Mouse (Mus musculus): ENCODE data around the gene Vrk1. TPM values are rescaled to one million over a fixed set of nuclear protein-coding genes. Genes with fewer than 3 reads are reported as not detected.

Vrk1 gene
- polyA plus RNA-seq, 1 experiment from 2014 or later: 115 TPM

DNA sequence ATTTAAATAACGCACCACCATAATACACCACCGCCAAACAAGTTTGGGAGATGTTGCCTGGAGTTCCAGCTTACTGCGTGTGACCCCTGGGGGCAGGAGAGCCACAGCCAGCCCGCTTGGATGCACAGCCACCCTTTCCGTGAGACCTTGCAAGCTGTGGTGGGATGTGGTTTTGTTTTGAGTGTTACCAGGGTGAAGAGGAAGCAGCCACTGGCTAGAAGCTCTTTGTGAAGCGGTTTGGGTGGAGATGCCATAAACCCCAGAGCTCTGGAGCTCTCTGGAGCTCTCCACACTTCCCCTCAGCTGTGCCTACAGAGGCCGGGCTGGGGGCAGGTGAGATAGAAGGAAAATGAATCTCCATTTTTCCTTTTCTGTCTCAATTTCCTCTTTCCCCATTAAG, 38.8 kb upstream of the Vrk1 start:
- no peak overlapping the region for H3K9ac ChIP-seq (replicated peaks; ENCODE audit: low read length)
- ATAC-seq (replicated peaks; ENCODE audit: insufficient number of reproducible peaks, low FRiP score, low TSS enrichment, low read depth): no peak

DNA sequence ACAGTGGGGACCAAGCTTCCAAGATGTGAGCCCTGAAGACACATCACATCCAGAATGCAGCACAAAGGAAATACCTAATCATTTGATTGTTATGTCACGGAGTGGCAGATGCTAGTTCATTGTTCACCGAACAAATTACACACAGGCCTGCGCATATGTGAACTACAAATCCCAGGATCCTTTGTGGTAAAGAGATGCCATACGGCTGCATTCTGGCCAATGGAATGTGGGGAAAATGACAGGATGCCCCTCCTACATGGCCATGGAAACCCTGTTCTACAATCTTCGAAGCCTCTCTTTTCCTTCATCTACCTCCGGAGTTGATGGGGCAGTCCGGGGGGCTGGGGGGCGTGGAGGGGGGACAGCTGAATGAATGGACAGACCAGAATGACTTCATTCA, 37.4 kb upstream of the Vrk1 start:
- Histone ChIP-seq H3K27ac (replicated peaks; ENCODE audit: low read depth, low read length) (no peak overlapping the region), H3K4me2 (ENCODE audit: low read depth, low read length) (no peak overlapping the region), H3K4me3 (ENCODE audit: low read depth, low read length) (no peak overlapping the region), H3K4me1 (ENCODE audit: control insufficient read depth, insufficient read depth, low read length) (0 out of 2 replicates have a peak, but pooled peaks cover 3% of the 10 kb centered on the region), H3K36me3 (replicated peaks; ENCODE audit: control insufficient read depth, insufficient read depth, low read depth, low read length) (no peaks in the 10 kb centered on the region), H3K27me3 (ENCODE audit: control insufficient read depth, insufficient read depth, low read length) (no peaks in the 10 kb centered on the region), H3K9me3 (replicated peaks; ENCODE audit: control insufficient read depth, low read length) (no peaks in the 10 kb centered on the region), H3K9ac (replicated peaks; ENCODE audit: low read length) (no peak overlapping the region)
- WGBS: 91% methylated on average over 8 of the region's 8 CpGs
- peak; percentile 26 for DNase-seq (ENCODE audit: low spot score)
- no peak for ATAC-seq (replicated peaks; ENCODE audit: insufficient number of reproducible peaks, low FRiP score, low TSS enrichment, low read depth)

More for the DNA sequence above, 38.8 kb upstream of the Vrk1 start:
- H3K9me3 ChIP-seq (replicated peaks; ENCODE audit: control insufficient read depth, low read length): no peaks in the 10 kb centered on the region
- DNase-seq (ENCODE audit: low spot score): no peak
- H3K4me2 ChIP-seq (ENCODE audit: low read depth, low read length): no peak overlapping the region
- no peak overlapping the region for H3K4me3 ChIP-seq (ENCODE audit: low read depth, low read length)
- H3K27ac ChIP-seq (replicated peaks; ENCODE audit: low read depth, low read length): no peak overlapping the region
- no peaks in the 10 kb centered on the region for H3K27me3 ChIP-seq (ENCODE audit: control insufficient read depth, insufficient read depth, low read length)
- H3K36me3 ChIP-seq (replicated peaks; ENCODE audit: control insufficient read depth, insufficient read depth, low read depth, low read length): no peaks in the 10 kb centered on the region
- WGBS: 67% methylated on average over 7 of the region's 7 CpGs
- 0 out of 2 replicates have a peak, but pooled peaks cover 3% of the 10 kb centered on the region for H3K4me1 ChIP-seq (ENCODE audit: control insufficient read depth, insufficient read depth, low read length)

DNA sequence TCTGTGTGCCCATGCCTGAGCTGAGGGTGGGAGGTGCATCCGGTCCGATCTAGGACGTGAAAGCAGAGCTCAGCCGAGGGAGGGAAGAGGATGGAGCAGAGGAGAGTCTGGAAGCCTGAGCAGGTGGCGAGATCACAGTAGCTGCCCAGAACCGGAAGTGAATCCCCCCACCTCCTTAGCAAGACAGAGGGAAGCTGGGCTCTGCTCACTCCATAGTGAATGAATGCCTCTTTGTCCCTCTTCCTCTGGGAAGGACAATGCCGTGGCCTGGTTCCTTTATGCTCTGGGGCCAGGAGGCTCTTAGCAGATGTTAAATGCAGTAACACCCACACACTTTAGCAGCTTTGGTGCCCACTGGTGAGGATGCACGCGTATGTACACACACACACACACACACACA, 36.3 kb upstream of the Vrk1 start:
- Histone ChIP-seq H3K36me3 (replicated peaks; ENCODE audit: control insufficient read depth, insufficient read depth, low read depth, low read length) (no peaks in the 10 kb centered on the region), H3K9ac (replicated peaks; ENCODE audit: low read length) (no peak overlapping the region), H3K9me3 (replicated peaks; ENCODE audit: control insufficient read depth, low read length) (no peaks in the 10 kb centered on the region), H3K4me3 (ENCODE audit: low read depth, low read length) (no peak overlapping the region), H3K27me3 (ENCODE audit: control insufficient read depth, insufficient read depth, low read length) (no peaks in the 10 kb centered on the region), H3K4me1 (ENCODE audit: control insufficient read depth, insufficient read depth, low read length) (0 out of 2 replicates have a peak, but pooled peaks cover 3% of the 10 kb centered on the region), H3K4me2 (ENCODE audit: low read depth, low read length) (no peak overlapping the region), H3K27ac (replicated peaks; ENCODE audit: low read depth, low read length) (0 out of 2 replicates have a peak overlapping the region, but pooled peaks have one; percentile 28)
- ATAC-seq (replicated peaks; ENCODE audit: insufficient number of reproducible peaks, low FRiP score, low TSS enrichment, low read depth) (0 out of 2 replicates have a peak, but pooled peaks have one; percentile 53), DNase-seq (ENCODE audit: low spot score) (peak; percentile 52)
- WGBS: 19% methylated on average over 9 of the region's 9 CpGs

DNA sequence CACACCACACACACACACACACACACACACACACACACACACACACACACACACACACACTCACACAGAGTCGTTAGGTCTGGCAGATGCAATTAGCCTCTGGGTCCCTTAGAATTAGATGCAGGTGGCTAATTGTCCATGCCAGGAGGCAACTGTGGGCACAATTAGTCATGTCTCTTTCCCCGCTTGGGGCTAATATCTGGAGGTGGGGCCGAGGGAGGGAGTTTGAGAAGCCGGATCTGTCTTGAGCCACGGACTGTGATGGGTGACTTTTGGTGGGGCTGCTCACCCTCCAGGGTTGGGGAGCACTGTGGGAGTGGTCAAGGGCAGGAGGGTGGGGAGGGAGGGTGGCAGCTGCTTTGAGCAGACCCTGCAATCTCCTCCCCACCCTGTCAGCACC, 35.9 kb upstream of the Vrk1 start:
- ATAC-seq (replicated peaks; ENCODE audit: insufficient number of reproducible peaks, low FRiP score, low TSS enrichment, low read depth) (no peak), DNase-seq (ENCODE audit: low spot score) (peak; percentile 38)
- H3K27ac ChIP-seq (replicated peaks; ENCODE audit: low read depth, low read length): no peak overlapping the region
- 0 out of 2 replicates have a peak, but pooled peaks cover 3% of the 10 kb centered on the region for H3K4me1 ChIP-seq (ENCODE audit: control insufficient read depth, insufficient read depth, low read length)
- 23% methylated on average over 5 of the region's 5 CpGs for WGBS
- no peak overlapping the region for H3K4me3 ChIP-seq (ENCODE audit: low read depth, low read length)
- H3K36me3 ChIP-seq (replicated peaks; ENCODE audit: control insufficient read depth, insufficient read depth, low read depth, low read length): no peaks in the 10 kb centered on the region
- no peaks in the 10 kb centered on the region for H3K27me3 ChIP-seq (ENCODE audit: control insufficient read depth, insufficient read depth, low read length)
- no peaks in the 10 kb centered on the region for H3K9me3 ChIP-seq (replicated peaks; ENCODE audit: control insufficient read depth, low read length)
- no peak overlapping the region for H3K9ac ChIP-seq (replicated peaks; ENCODE audit: low read length)
- no peak overlapping the region for H3K4me2 ChIP-seq (ENCODE audit: low read depth, low read length)

DNA sequence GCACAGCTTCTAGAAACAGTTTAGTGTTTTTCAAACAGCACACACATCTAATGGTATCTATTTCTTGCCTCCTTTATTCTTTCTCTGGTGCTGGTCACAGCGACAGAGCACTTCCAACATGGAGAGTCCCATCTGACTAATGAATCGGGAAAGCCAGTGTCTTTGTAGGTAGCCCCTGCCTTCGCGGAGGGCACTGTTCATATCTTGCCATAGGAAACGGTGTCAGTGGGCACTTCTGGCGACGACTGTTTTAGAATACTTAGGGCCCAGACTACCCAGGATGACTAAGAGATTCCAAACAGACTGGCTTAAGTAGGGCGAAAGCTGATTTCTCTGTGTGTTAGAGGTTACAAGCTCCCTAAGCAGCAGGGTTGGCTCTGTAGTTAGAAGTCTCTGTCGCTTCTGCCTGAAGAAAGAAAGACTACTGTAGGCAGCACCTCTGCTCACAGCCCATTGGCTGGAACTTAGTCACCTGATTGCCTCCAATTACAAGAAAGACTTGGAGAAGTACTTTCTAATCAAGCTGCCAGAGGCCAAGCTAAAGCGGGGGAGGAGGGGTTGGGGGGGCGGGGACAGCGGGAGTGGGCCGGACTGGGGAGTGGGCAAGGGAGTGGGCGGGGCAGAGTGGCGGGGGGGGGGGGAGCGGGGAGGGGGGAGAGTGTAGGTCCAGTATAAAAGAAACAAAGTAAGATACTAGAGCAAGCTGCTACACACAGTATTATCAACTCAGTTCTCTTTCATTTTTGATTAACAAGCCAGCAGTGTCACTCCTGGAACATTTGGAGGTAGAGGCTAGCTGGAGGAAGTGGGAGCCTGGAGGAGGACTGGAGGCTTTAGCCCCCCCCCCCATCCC, 28.7 kb upstream of the Vrk1 start:
- 29% methylated on average over 11 of the region's 16 CpGs for WGBS
- Histone ChIP-seq H3K27ac (replicated peaks; ENCODE audit: low read depth, low read length) (no peak overlapping the region), H3K9ac (replicated peaks; ENCODE audit: low read length) (peak overlapping the region; percentile 13; the same call in 1 of the 2 replicates), H3K4me1 (ENCODE audit: control insufficient read depth, insufficient read depth, low read length) (no peaks in the 10 kb centered on the region), H3K4me2 (ENCODE audit: low read depth, low read length) (peak overlapping the region; percentile 16; the same call in 1 of the 2 replicates), H3K36me3 (replicated peaks; ENCODE audit: control insufficient read depth, insufficient read depth, low read depth, low read length) (no peaks in the 10 kb centered on the region), H3K4me3 (ENCODE audit: low read depth, low read length) (no peak overlapping the region), H3K9me3 (replicated peaks; ENCODE audit: control insufficient read depth, low read length) (no peaks in the 10 kb centered on the region), H3K27me3 (ENCODE audit: control insufficient read depth, insufficient read depth, low read length) (no peaks in the 10 kb centered on the region)
- no peak for ATAC-seq (replicated peaks; ENCODE audit: insufficient number of reproducible peaks, low FRiP score, low TSS enrichment, low read depth)
- DNase-seq (ENCODE audit: low spot score): peak; percentile 36

DNA sequence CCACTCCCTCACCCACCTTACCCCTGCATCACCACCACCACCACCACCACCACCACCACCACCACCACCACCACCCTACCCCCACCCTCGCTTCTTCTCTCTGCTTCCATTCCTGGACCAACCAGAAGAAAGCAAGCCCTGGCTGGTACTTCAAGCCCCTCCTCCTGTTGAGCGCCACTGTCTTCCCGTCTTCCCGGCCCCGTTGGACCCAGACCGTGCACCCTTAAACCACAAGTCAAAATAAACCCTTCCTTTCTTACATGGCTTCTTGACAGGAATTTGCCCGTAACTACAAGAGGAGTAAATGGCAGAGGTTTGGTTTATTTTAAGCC, 28.1 kb upstream of the Vrk1 start:
- ATAC-seq (replicated peaks; ENCODE audit: insufficient number of reproducible peaks, low FRiP score, low TSS enrichment, low read depth) (no peak), DNase-seq (ENCODE audit: low spot score) (no peak)
- Histone ChIP-seq H3K27me3 (ENCODE audit: control insufficient read depth, insufficient read depth, low read length) (no peaks in the 10 kb centered on the region), H3K36me3 (replicated peaks; ENCODE audit: control insufficient read depth, insufficient read depth, low read depth, low read length) (no peaks in the 10 kb centered on the region), H3K4me1 (ENCODE audit: control insufficient read depth, insufficient read depth, low read length) (no peaks in the 10 kb centered on the region), H3K9ac (replicated peaks; ENCODE audit: low read length) (no peak overlapping the region), H3K4me2 (ENCODE audit: low read depth, low read length) (no peak overlapping the region), H3K4me3 (ENCODE audit: low read depth, low read length) (no peak overlapping the region), H3K27ac (replicated peaks; ENCODE audit: low read depth, low read length) (no peak overlapping the region), H3K9me3 (replicated peaks; ENCODE audit: control insufficient read depth, low read length) (no peaks in the 10 kb centered on the region)
- 75% methylated on average over 6 of the region's 7 CpGs for WGBS

DNA sequence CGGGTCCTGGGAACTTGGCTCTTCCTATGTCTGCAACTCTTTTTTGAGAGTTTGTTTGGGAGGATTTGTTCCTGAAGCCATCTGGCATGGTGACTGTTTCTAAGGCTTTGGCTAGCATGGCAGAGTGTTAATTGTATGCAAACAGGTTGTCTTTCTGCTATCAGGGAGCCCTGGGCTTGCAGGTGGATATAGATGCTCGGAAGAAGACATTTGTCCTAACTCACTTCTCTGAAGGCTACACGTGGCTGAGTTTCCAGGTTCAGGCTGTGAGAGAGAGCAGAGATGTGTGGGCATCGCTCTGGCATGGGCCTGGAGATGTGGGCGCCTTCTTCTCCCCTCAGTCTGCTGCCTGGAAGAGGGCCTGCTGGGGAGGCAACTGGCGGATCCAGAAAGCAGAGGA, 27.4 kb upstream of the Vrk1 start:
- Histone ChIP-seq H3K4me3 (ENCODE audit: low read depth, low read length) (no peak overlapping the region), H3K9me3 (replicated peaks; ENCODE audit: control insufficient read depth, low read length) (no peaks in the 10 kb centered on the region), H3K27me3 (ENCODE audit: control insufficient read depth, insufficient read depth, low read length) (no peaks in the 10 kb centered on the region), H3K4me2 (ENCODE audit: low read depth, low read length) (no peak overlapping the region), H3K36me3 (replicated peaks; ENCODE audit: control insufficient read depth, insufficient read depth, low read depth, low read length) (no peaks in the 10 kb centered on the region), H3K4me1 (ENCODE audit: control insufficient read depth, insufficient read depth, low read length) (no peaks in the 10 kb centered on the region), H3K27ac (replicated peaks; ENCODE audit: low read depth, low read length) (no peak overlapping the region), H3K9ac (replicated peaks; ENCODE audit: low read length) (no peak overlapping the region)
- DNase-seq (ENCODE audit: low spot score) (no peak), ATAC-seq (replicated peaks; ENCODE audit: insufficient number of reproducible peaks, low FRiP score, low TSS enrichment, low read depth) (no peak)
- 89% methylated on average over 6 of the region's 6 CpGs for WGBS

DNA sequence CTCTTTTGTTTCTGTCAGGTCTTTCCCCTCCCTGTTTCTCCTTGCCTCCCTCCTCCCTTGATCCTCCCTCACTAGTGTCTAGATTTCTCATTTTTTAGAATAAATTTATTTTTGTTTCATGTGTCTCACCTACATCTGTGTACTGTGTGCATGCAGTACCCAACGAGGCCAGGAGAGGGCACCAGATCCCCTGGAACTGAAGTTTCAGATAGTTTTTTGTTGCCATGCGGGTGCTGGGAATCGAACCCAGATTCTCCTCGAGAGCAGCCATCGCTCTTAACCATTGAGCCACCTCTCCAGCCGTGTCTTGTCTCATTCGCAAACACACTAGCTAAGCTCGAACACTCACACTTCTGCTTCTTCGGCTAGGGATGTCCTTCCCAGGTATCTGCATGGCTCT, 26.5 kb upstream of the Vrk1 start:
- ATAC-seq (replicated peaks; ENCODE audit: insufficient number of reproducible peaks, low FRiP score, low TSS enrichment, low read depth) (no peak), DNase-seq (ENCODE audit: low spot score) (no peak)
- 89% methylated on average over 9 of the region's 9 CpGs for WGBS
- Histone ChIP-seq H3K4me1 (ENCODE audit: control insufficient read depth, insufficient read depth, low read length) (no peaks in the 10 kb centered on the region), H3K27ac (replicated peaks; ENCODE audit: low read depth, low read length) (no peak overlapping the region), H3K36me3 (replicated peaks; ENCODE audit: control insufficient read depth, insufficient read depth, low read depth, low read length) (no peaks in the 10 kb centered on the region), H3K9ac (replicated peaks; ENCODE audit: low read length) (no peak overlapping the region), H3K4me2 (ENCODE audit: low read depth, low read length) (no peak overlapping the region), H3K9me3 (replicated peaks; ENCODE audit: control insufficient read depth, low read length) (no peaks in the 10 kb centered on the region), H3K27me3 (ENCODE audit: control insufficient read depth, insufficient read depth, low read length) (no peaks in the 10 kb centered on the region), H3K4me3 (ENCODE audit: low read depth, low read length) (no peak overlapping the region)

Measured in embryonic facial prominence, embryonic 11.5 days (tissue).